Mouse (Mus musculus) spleen, embryonic (tissue): ENCODE results near the gene Fktn.
"Not testable (repeated sequence)": the region's sequence is repeated elsewhere in the genome, so short reads cannot be mapped to it uniquely, and the experiment has no call there.

Experiments used
- CTCF ChIA-PET: fragments of 350-600 bp; sonication (Branson Sonifier 250); formaldehyde crosslinking; loops from one replicate; lab custom pipeline; 2022; lab: Charles Lee

The Fktn gene

DNA sequence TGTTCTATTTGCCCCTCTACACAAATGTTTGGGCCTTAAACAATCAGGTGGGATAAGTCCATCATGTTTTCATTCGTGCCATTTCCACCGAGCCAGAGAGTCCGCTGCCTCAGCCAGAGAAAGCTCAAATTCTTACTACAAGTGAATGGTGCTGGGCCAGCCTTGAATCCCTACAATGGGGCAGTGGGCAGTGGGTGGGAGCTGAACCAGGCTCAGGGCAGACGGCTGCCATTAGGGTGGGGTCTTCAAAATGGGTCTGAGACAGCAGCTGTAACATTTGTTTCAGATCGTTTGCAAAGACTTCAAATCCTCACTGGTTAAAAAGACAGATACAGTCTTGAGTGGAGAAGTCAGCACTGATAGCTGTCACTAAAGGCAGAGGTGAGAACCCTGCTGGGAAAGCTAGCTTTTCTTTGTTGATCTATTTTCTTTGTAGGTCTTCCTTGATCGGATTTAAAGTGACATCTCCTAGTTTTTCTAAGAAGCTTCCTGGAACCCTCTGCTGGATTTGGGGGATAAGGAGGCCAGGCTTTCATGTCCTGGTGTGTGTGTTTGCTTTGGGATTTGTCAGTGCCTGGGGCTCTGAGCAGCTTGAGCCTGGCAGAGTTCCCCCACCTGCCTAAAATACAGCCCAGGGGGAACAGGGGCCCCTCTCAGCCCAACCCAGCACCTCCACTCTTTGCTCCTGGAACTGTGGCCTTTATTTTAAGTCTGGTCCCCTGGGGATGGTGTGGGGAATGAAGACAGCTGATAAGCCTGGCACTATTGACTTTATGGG lies 57.3 kb downstream of the Fktn start:
- CTCF ChIA-PET: no interaction called here

- CTCF ChIA-PET: no interaction called here
These were observed 58.2 kb downstream of the Fktn start for GRCm38 (mm10) chr4:53772004-53772403.

DNA sequence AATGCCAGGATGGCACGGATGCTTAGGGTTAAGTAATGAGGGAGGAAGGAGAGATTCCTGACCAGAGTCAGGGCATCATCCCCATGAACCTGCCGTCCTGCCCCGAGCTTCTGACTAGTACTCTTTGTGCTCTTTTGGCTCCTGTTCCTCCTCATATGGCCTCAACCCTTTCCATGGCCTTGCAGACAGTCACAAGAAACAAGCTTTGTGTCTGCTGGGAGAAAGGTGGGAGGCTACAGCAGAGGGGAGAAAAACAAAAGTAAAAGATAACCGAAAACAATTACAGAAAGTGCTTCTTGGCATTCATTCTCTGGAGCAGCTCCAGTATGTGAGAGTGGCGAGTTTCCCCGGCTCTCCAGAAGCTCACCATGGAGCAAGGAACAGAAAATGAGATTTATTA lies 60.1 kb downstream of the Fktn start:
- CTCF ChIA-PET: no interaction called here

DNA sequence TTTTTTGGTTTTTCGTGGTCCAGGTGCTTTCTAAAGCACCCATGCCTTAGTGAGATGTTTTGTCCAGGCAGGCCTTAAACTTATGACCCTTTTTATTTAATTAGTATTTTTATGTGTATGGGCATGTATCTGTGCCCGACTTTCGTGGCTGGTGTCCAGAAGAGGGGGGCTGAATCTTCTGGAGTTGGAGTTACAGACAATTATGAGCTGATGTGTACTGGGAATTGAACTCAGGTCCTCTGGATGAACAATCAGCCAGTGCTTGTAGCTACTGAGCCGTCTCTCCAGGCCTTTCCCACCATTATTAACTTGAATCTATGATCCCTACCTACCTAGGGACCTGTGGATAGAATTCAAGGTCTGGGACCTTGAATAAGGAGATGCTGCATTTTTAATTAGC lies 67.6 kb downstream of the Fktn start:
- CTCF ChIA-PET: no interaction called here

DNA sequence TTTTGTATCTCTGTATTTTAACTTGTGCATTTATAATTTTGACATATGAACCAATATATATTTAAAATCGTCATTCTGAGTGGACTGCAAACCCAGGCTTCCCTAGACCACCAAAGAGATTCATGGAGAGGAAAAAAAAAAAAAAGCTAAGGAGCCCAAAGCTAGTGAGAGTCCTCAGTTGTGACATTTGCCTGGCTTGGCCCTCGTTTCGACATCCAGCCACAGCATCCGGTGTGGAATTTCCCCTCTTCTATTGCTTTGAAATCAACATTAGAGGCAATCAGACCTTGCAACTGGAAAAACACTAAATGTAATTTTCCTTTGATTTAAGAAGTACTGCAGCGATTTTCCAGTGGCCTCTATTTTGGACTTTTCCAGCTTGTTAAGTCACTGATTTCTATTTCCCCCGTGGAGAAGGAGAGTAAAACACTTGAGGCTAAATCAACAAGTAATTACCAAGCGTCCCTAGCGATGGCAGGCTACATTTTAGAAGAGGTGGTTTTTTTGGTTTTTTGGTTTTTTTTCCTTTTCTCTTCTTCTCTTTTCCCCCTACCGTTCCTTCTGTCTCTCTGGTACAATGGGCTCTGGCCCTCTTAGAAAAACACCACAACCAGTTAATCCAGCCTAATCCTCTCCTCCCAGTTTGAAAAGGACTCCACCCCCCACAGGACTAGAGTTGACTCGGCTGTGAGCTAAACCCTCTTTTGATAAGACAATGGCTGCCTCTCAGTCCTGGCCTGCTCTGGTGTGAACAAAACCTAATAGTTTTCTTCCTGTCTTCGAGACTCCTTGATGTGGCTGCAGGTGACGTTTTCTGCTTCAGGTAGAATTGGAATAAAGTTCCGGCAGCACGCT lies 68.6 kb downstream of the Fktn start:
- CTCF ChIA-PET: interaction anchor here (0.7 to 0.8 kb wide), 2 partner anchors 43 to 57 kb away, joined by 3 to 6 read pairs; no protein-coding TSS in a partner anchor

GRCm38 (mm10) chr4:53785746-53786398 lies 72.1 kb downstream of the Fktn start:
- CTCF ChIA-PET: no interaction called here

DNA sequence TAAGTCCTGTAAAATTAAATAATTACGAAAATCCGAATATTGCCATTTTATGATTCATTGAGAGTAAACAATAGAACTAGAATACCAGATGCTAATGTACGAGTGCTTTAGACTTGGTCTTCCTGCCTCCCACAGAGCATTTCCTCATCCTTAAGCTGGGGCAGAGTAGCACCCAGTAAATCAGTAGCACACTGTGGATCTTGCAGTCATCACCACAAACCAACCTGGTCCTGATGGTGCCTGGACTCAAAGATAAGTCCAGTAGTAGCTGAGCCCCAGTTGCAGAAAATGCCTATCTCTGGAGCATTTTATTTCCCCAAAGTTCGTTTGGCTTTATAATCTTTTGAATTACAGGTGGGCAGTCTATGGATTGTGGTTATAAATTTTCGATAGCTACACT lies 73.1 kb downstream of the Fktn start:
- CTCF ChIA-PET: no interaction called here

- CTCF ChIA-PET: no interaction called here
These were observed 75.5 kb downstream of the Fktn start for GRCm38 (mm10) chr4:53789346-53789745.

DNA sequence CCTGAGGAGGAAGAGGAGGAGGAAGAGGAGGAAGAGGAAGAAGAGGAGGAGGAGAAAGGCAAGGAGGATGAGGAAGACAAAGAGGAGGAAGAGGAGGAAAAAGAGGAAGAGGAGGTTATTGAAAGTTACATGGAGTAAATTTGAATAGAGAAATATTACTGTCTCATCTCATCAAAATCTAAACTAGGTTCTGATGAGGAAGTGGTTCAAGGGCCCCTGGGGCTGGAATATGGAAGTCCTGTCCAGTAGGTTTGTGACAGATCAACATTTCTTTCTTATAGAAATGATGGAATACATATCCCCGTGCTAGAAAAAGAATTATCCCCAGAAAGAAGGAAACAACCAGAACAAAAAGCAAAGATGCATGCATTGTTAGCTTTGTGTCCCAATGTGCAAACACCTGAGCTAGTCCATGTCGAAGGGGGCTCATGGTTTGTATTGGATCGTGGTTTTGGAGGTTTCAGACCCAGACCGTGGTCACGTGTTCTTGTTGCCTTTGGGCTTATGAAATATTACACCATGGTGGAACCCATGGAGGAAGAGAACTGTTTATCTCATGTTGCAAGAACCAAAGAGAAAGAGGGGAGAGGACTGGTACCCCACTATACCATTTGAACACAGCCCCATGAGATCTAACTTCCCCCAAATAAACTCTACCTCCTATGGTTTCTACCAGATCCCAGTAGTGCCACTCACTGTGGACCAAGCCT lies 80.6 kb downstream of the Fktn start:
- CTCF ChIA-PET: no interaction called here

DNA sequence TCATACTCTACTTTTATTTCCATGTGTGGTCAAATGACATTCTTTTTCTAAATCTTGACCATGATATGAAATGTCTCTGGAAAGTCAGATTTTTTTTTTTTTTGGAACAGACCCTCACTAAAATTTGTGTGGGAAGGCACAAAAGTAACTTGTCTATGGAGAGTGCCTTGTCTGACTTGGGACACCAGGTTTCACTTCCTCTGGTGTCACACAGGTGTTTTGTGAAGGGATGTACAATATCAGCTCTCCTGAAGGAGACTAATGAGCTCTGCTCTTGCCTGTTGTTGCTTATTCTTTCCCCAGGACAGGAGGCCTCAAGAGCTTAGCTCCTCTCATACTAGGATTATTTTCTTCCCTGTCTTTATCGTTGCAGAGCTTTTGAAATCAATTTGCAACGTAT lies 81.3 kb downstream of the Fktn start:
- CTCF ChIA-PET: no interaction called here

- CTCF ChIA-PET: no interaction called here
These were observed 81.9 kb downstream of the Fktn start for GRCm38 (mm10) chr4:53795706-53796105.

DNA sequence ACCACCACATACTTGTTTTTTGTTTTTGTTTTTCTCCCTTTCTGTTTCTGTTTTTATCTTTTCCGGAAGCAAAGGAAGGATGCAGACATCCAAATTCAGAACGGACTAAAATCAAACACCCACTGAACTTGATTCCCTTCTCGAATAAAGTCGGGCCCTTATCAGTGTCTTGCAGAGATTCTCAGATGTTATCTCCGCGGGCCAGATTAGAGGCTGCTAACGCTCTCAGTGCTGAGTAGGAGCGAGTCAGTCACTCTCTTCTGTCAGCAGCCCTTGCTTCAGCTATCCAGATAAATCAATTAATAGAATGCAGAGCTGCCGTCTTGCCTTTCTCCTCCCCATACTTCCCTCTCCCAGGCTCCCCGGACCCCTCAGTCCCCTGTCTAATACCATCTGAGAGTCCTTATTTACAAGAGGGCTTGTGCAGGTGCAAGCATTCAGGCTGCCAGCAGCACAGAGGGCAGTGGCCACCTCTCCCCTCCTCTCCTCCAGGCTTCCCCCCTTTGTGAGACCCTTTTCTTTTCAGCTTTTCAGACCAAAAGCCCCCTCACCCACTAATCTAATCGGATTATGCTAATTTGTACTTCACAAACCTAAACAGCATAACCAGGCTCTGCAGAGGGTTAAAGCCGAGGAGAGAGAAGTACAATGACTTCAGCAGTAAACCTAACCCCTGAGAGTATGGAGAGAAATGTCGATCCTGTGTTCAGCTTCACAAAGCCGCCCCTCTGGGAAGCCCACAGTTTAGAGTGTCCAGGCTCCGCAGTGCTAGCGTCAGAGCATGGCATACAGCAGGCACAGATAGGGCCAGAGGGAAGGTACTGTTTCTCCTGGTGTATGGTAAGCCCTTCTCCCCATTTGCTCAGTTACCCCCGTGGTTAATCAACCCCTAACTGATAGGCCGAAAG lies 83.3 kb downstream of the Fktn start:
- CTCF ChIA-PET: no interaction called here

DNA sequence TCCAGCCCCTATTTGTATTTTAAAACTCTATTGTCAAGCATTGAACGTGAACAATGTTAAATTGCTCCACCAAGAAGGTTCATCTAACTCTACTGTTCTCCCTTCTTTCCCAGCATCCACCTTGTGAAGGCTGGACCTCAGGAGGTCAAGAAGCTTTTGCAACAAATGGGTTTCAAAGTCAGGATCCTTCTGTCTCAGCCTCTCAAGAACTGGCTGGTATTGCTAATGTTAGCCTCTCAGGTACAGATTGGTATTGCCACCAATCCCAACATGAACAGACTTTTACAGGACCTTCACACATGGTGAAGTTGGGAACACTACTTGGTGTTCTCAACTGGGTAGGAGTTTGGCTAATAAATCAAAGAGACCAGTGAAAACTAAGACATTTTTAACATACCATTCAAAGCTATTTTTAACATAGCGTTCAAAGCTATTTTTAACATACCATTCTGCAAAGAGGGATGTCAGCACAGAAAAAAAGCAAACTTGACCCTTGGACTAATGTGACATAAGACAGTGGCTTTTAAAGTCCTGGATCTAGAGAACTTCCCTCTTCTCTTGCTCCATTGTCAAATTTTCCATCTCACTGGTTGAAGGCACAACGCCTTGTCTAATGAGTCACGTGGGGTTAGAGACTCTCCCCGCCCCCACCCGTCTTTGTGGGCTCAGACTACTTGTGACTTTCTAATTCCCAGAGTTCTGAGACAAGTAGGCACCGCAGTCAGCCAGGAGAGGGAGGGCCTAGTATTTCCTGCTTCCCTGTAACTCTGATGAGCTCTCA lies 85.3 kb downstream of the Fktn start:
- CTCF ChIA-PET: no interaction called here

- CTCF ChIA-PET: no interaction called here
These were observed 86.0 kb downstream of the Fktn start for GRCm38 (mm10) chr4:53799753-53800152.

DNA sequence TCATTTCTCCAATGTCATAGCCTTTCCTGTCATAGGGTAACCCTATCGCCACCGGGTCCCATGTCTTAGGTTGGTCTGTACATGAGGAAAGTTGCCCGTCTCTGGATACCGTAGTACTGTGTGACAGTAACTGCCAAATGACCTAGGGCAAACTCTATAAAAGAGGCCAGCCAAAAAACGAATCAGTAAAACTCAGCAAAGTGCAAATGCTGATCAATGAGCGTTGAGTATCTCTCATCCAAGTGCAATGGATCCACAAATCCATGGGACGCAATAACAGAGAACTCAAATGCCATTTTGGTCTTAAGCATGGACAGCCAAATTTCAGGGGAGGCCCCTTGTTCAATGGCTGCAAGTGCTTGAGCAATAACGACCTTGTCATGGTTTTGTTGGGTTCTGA lies 89.9 kb downstream of the Fktn start:
- CTCF ChIA-PET: not testable (repeated sequence)

GRCm38 (mm10) chr4:53806428-53806827 lies 92.6 kb downstream of the Fktn start:
- CTCF ChIA-PET: not testable (repeated sequence)

DNA sequence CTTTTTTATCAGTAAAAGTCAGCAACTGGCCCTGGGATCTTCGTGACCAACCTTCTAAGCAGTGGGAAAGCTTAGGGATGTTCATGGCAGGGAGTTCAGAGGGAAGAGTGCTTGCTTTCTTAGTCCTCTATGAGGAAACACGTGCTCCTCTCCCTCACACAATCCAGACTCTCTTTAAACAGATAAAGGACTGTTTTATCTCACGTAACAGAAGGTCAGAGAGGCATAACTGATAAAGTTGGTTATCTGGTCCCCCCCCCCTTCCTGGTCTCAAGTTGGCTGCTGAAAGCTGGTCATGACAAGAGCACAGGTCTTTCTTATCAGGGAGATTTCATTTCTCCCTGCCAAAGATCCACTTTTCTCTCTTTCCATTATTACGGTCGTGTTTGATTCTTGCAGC lies 104.5 kb downstream of the Fktn start:
- CTCF ChIA-PET: interaction anchor here (0.7 kb wide), 1 partner anchor 211 kb away, joined by 5 read pairs; no protein-coding TSS in a partner anchor

DNA sequence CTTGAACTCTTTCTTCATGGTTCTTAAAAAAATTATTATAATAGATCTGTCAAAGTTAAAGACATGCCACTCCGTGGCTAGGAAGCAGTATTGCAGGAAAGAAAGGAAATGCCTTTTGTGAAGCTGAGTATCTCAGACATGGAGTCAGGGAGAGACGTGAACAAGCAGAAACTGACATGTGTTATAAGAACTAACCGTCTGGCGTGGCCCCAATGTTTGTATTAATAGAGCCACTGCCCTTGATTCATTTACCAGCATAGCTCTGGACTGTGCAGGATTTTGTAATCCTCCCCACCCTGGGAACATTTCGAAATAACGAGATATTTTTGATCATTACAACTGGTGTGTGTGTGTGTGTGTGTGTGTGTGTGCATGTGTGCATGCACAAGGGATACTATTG lies 109.9 kb downstream of the Fktn start:
- CTCF ChIA-PET: no interaction called here

DNA sequence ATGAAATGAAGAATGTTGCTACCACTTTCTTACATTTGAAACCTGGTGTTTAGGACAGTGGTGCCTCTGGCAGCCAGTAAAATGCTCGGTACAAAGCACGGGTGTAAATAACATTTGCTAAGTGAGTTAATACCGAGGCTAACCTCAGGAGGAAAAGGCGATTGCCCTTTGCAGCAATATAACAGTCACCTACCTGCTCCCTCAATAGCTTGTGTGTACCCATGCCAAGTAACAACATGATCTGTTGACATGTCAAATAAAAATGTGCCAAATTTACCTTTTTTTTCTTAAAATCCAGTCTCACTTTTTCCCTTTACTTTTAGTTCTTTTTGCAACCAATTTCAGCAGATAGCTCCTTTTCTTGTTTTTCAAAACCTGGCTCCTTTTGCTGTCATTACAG lies 111.0 kb downstream of the Fktn start:
- CTCF ChIA-PET: no interaction called here
